Mouse (Mus musculus) forebrain, embryonic 10.5 days (tissue): Measurements from ENCODE around the gene Fblim1. TPM values are rescaled to one million over a fixed set of nuclear protein-coding genes. Genes with fewer than 3 reads are reported as not detected.

ENCODE experiments used
- DNase-seq: peaks from one replicate; pipeline ENCODE4 v3.0.0-alpha.2; 2017; ENCODE audit warnings: low spot score; ENCODE audit errors: extremely low spot score
- H3K27ac ChIP-seq: fragments of 300-500 bp; sonication (generic); 2 replicates; pipeline ENCODE4 v1.5.1; 2016; ENCODE audit warnings: mild to moderate bottlenecking
- H3K27me3 ChIP-seq: fragments of 300-500 bp; sonication (generic); 2 replicates; pipeline ENCODE4 v1.6.1; 2016; ENCODE audit warnings: mild to moderate bottlenecking; ENCODE audit not compliant: poor library complexity, severe bottlenecking
- H3K36me3 ChIP-seq: fragments of 300-500 bp; sonication (generic); replicated peaks from 2 replicates; pipeline ENCODE4 v1.6.1; 2016; ENCODE audit warnings: mild to moderate bottlenecking, moderate library complexity
- H3K4me1 ChIP-seq: fragments of 300-500 bp; sonication (generic); 2 replicates; pipeline ENCODE4 v1.6.1; 2016
- H3K4me3 ChIP-seq: fragments of 300-500 bp; sonication (generic); 2 replicates; pipeline ENCODE4 v1.5.1; 2016; ENCODE audit warnings: mild to moderate bottlenecking, moderate library complexity
- H3K9me3 ChIP-seq: fragments of 300-500 bp; sonication (generic); 2 replicates; pipeline ENCODE4 v1.6.1; 2016; ENCODE audit warnings: mild to moderate bottlenecking, moderate library complexity
- WGBS: fragments of 180-500 bp; shearing (Covaris S2); methylation state at CpG from one replicate; pipeline ENCODE4 v1.1.7; 2016; 5-methylcytosine and 5-hydroxymethylcytosine counted together
- polyA plus RNA-seq: library from polyadenylated mRNA; unstranded; fragments of >200 nt; fragmentation: Nextera tagmentation; extraction: Ambion mirVana; gene quantifications from 2 replicates; pipeline ENCODE4 v1.2.1, GENCODE M21; 2016

Fblim1 gene
- 23.2 and 30.1 TPM in 2 replicates for polyA plus RNA-seq

DNA sequence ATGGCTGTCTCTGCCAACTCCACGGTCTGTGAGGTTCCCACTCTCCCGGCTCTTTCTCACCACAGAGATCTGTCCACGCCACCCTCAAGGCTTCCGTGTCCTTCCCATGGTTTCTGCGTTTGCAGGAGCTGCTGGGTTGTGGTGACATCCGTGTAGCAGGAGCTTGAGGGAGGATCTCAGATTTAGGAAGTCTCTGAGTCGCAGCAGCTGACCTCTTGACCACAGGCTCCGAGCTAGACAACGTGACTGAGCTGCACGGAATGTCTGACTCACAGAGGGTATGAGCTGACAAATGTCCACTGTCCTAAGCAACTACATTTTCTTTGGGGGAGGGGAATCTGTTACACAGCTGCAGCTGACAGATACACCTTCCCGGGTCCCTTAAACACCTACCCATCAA lies at the start of gene Fblim1:
Gene Fblim1 (minus strand): TSS at position 236 of the 400 bp plus-strand sequence.
- Histone ChIP-seq H3K9me3 (no peaks in the 10 kb centered on the region), H3K4me3 (no peak within 1 kb of the TSS), H3K36me3 (no peaks in the 10 kb centered on the region), H3K27me3 (peaks cover 13% of the 10 kb centered on the region), H3K4me1 (peaks cover 8% of the 10 kb centered on the region; the same call in 1 of the 2 replicates), H3K27ac (no peak within 1 kb of the TSS)
- WGBS, result 85% methylated on average over 11 of the region's 11 CpGs
- no peak for DNase-seq

DNA sequence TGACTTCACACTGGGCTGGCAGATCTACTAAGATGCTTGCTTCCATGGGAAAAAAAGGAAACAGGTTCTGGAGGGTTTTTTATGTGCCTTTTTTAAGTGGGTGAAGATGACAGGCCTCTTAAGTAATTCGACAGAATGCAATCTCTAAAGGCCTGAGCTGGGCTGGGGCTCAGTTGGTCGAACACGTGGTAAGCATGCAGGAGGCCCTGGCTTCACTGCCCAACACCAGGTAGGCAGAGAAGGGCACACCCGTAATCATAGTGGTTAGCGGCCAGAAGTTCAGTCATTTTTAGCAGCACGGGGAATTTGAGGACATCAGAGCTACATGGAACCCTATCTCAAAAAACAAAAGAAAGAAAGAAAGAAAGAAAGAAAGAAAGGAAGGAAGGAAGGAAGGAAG lies 48.6 kb upstream of the Fblim1 start:
- Histone ChIP-seq H3K9me3 (no peaks in the 10 kb centered on the region), H3K36me3 (peaks cover 78% of the 10 kb centered on the region), H3K27me3 (no peaks in the 10 kb centered on the region), H3K27ac (no peak overlapping the region), H3K4me1 (peaks cover 3% of the 10 kb centered on the region; the same call in 1 of the 2 replicates), H3K4me3 (no peak overlapping the region)
- 92% methylated on average over 6 of the region's 6 CpGs for WGBS
- DNase-seq, result no peak

DNA sequence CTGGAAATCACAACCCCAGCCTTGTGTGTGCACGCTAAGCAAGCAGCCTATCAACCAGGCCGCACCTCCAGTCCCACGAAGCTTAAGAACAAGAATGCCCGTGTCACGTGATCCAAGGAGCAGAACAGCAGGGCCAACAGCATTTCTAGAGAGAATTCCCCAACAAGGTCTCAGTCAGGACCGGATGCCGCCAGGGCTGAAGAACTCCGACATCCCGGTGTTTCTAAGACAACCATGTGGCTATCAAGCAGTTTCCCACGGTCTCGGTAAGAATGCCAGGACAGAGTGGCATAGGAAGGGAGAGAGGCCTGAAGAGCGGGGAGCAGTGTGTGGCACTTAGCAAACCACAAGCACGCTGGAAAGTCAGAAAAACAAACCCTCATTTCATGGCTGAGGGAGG lies 47.9 kb upstream of the Fblim1 start:
- Histone ChIP-seq H3K27me3 (no peaks in the 10 kb centered on the region), H3K36me3 (peaks cover 81% of the 10 kb centered on the region)
- 94% methylated on average over 13 of the region's 13 CpGs for WGBS

DNA sequence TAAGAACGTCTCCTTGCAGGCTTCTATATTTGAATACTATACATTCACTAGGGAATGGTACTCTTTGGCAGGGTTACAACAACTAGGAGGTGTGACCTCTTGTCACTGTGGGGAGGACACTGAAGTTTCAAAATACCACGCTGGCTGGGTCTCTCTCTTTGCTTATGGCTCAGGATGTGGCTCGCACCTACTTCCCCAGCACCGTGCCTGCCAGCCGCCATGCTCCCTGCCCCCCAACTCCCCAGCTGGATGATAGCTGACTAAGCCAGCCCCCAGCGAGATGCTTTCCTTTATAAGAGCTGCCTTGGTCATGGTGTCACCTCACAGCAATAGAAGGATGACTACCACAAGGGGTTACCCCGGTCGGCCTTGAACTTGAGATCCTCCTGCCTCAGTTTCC lies 47.1 kb upstream of the Fblim1 start:
- H3K36me3 ChIP-seq, result peaks cover 81% of the 10 kb centered on the region
- H3K27me3 ChIP-seq, result no peaks in the 10 kb centered on the region
- no peak overlapping the region for H3K27ac ChIP-seq
- WGBS, result 96% methylated on average over 8 of the region's 8 CpGs
- peaks cover 3% of the 10 kb centered on the region; the same call in 1 of the 2 replicates for H3K4me1 ChIP-seq
- no peak for DNase-seq
- H3K9me3 ChIP-seq, result no peaks in the 10 kb centered on the region
- H3K4me3 ChIP-seq, result no peak overlapping the region

More for the DNA sequence above, 47.9 kb upstream of the Fblim1 start:
- DNase-seq, result no peak
- Histone ChIP-seq H3K27ac (no peak overlapping the region), H3K4me3 (no peak overlapping the region), H3K9me3 (no peaks in the 10 kb centered on the region), H3K4me1 (peaks cover 3% of the 10 kb centered on the region; the same call in 1 of the 2 replicates)

DNA sequence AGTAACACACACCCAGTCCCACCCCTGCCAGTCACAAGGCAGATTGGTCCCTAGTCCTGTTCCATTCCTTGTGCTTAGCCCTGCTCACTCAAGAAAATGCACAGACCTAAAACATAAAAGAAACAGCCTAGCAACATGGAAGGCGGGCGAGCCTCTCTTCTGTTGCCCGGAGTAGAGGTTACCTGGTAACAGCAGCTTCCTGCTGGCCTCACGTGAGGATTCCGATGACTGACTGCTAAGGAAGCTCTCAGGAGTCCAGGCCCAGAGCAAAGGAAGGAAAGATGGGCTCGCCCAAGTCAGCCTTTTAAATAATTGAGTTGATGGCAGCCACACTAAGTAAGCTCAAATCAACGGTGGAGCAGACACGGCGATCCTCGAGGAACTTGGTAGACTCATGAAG lies 46.0 kb upstream of the Fblim1 start:
- Histone ChIP-seq H3K27ac (no peak overlapping the region), H3K4me1 (peaks cover 3% of the 10 kb centered on the region; the same call in 1 of the 2 replicates), H3K4me3 (no peak overlapping the region), H3K27me3 (no peaks in the 10 kb centered on the region), H3K9me3 (no peaks in the 10 kb centered on the region), H3K36me3 (peaks cover 81% of the 10 kb centered on the region)
- DNase-seq, result no peak
- WGBS, result 93% methylated on average over 10 of the region's 10 CpGs

DNA sequence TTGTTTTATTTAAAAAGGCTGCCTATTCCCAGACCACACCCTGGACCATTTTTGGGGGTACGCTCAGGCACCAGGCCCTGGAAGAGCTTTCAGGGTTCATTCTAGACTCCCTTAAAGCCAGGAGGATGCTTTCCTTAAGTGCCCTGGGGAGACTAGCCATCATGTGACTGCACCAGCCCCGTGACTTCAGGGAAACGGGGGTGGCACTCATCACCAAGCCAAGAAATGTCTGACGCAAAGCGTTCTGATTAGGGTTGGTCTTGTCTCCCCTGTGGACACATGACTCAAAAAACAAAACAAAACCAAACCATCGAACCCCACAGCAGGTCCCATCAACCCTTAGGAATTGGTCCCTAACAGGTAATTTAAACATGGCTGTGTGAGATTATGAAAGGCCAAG lies 45.4 kb upstream of the Fblim1 start:
- Histone ChIP-seq H3K9me3 (no peaks in the 10 kb centered on the region), H3K27ac (no peak overlapping the region), H3K27me3 (no peaks in the 10 kb centered on the region), H3K36me3 (peaks cover 81% of the 10 kb centered on the region), H3K4me1 (no peaks in the 10 kb centered on the region), H3K4me3 (no peak overlapping the region)
- WGBS, result 91% methylated on average over 6 of the region's 6 CpGs
- DNase-seq, result no peak

DNA sequence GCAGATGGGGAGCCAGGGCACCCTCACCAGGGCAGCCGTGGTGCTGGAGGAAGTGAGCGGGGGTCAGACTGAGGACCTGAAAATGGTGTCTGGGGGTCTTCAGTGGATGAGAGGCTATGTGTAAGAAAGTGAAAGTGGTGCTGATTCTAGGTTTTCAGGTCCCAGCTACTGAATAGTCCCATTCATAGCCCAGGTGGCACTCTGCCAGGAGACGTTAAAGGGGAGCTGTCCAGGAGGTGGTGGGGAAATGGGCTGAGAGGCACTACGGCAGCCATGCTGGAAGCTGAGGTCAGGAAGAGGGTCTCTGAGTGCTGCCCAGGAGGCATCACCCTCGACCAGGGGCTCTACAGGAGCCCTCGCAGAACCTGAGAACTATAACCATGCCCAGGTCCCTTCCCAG lies 43.3 kb upstream of the Fblim1 start:
- Histone ChIP-seq H3K4me1 (no peaks in the 10 kb centered on the region), H3K27ac (no peak overlapping the region; the same call in 1 of the 2 replicates), H3K4me3 (no peak overlapping the region), H3K9me3 (no peaks in the 10 kb centered on the region), H3K27me3 (no peaks in the 10 kb centered on the region), H3K36me3 (peaks cover 67% of the 10 kb centered on the region)
- 81% methylated on average over 6 of the region's 6 CpGs for WGBS
- no peak for DNase-seq

DNA sequence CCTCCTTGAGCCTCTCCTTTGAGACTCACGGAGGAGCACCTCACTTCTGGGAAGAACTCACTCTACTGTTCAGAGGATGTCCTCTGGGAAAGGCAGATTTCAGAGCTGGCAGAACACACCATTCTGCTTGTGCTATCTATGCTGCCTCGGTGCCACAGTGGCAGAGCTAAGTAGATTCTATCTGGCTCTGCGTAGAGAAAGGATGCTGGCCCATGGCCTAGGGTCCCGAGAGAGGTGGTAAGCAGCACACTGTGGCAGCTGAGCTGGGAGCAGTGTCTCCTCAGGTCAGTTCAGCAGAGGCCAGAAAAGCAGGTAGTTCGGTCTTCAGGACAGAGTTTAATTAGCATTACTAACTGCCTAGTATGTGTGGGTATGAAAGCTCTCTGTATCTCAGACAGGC lies 42.4 kb upstream of the Fblim1 start:
- DNase-seq, result no peak
- H3K9me3 ChIP-seq, result no peaks in the 10 kb centered on the region
- H3K27me3 ChIP-seq, result no peaks in the 10 kb centered on the region
- WGBS, result 92% methylated on average over 5 of the region's 5 CpGs
- H3K27ac ChIP-seq, result no peak overlapping the region
- H3K4me1 ChIP-seq, result no peaks in the 10 kb centered on the region
- no peak overlapping the region for H3K4me3 ChIP-seq
- H3K36me3 ChIP-seq, result peaks cover 58% of the 10 kb centered on the region

DNA sequence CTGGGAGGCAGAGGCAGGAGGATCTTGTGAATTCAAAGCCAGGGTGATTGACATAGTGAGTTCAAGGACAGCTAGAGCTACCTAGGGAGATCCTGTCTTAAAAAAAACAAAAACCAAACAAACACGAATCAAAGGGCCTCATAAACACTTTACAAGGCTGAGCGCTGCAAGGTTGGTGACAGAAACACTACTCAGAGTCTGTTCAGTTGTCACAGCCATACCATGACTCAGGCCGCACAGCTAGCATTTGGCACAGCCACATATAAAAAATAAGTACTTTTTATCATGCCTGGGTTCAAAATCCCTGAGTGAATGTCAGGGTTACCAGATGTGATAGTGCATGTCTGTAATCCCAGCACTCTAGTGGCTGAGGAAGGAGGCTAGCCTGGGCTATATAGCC lies 41.3 kb upstream of the Fblim1 start:
- no peak overlapping the region for H3K27ac ChIP-seq
- H3K36me3 ChIP-seq, result peaks cover 56% of the 10 kb centered on the region
- no peak for DNase-seq
- H3K9me3 ChIP-seq, result no peaks in the 10 kb centered on the region
- H3K4me3 ChIP-seq, result no peak overlapping the region
- no peaks in the 10 kb centered on the region for H3K4me1 ChIP-seq
- 90% methylated on average over 3 of the region's 3 CpGs for WGBS
- no peaks in the 10 kb centered on the region for H3K27me3 ChIP-seq

DNA sequence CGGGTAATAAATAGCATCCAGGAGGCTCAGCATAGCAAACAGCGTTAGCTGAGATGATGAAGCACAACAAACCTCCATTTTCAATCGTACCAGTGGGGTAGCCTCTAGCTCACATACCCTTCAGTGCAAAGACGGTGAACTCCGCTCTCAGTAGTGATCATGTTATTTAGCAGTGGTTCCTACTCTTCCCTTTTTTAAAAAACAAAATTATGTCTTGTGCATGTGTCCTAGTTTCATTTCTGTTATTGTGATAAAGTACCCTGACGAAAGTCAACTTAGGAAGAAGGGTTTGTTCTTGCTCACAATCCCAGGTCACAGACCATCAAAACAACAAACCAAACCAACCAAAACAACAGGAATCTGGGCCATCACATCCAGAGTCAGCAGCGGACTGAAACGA lies 40.1 kb upstream of the Fblim1 start:
- DNase-seq, result no peak
- WGBS, result 95% methylated on average over 8 of the region's 8 CpGs
- peaks cover 57% of the 10 kb centered on the region for H3K36me3 ChIP-seq

DNA sequence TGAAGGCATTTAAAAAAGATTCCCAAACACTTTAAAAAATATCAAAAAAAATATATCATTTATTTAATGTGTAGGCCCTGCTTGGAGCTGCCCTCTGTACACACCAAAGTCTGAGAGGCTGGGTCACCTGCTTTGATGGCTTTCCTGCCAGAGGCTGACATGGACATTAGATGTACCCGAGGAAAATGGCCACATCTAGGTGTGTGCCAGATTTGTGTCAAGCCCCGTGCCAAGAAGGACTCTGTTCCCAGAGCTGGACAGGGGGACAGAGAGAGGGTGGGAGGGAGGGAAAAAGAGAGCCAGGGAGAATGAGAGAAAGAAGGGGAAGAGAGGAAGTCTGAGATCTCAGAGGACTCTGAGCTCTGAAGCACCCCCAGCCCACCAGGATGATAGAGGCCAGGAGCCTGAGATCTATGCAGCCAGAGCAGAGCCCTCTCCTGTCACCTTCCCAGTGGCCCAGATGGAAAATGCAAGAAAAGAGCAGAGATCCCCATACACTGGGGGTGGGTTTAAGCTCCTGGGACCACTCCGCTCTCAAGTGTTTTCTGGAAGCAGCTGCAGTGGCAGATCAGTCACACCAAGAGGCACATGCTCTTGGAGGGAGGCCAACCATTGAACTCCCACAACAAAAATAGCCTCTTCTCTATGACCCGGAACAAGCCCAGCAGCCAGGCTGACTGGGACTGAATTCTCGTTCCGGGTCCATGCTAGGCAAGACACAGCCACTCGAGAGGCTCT lies 37.4 kb upstream of the Fblim1 start:
- no peak overlapping the region for H3K27ac ChIP-seq
- no peaks in the 10 kb centered on the region for H3K27me3 ChIP-seq
- WGBS, result 89% methylated on average over 7 of the region's 7 CpGs
- no peak overlapping the region for H3K4me3 ChIP-seq
- DNase-seq, result no peak
- peaks cover 57% of the 10 kb centered on the region for H3K36me3 ChIP-seq
- H3K9me3 ChIP-seq, result no peaks in the 10 kb centered on the region
- H3K4me1 ChIP-seq, result no peaks in the 10 kb centered on the region

More for the DNA sequence above, 40.1 kb upstream of the Fblim1 start:
- Histone ChIP-seq H3K4me1 (no peaks in the 10 kb centered on the region), H3K9me3 (no peaks in the 10 kb centered on the region), H3K4me3 (no peak overlapping the region), H3K27ac (no peak overlapping the region), H3K27me3 (no peaks in the 10 kb centered on the region)

DNA sequence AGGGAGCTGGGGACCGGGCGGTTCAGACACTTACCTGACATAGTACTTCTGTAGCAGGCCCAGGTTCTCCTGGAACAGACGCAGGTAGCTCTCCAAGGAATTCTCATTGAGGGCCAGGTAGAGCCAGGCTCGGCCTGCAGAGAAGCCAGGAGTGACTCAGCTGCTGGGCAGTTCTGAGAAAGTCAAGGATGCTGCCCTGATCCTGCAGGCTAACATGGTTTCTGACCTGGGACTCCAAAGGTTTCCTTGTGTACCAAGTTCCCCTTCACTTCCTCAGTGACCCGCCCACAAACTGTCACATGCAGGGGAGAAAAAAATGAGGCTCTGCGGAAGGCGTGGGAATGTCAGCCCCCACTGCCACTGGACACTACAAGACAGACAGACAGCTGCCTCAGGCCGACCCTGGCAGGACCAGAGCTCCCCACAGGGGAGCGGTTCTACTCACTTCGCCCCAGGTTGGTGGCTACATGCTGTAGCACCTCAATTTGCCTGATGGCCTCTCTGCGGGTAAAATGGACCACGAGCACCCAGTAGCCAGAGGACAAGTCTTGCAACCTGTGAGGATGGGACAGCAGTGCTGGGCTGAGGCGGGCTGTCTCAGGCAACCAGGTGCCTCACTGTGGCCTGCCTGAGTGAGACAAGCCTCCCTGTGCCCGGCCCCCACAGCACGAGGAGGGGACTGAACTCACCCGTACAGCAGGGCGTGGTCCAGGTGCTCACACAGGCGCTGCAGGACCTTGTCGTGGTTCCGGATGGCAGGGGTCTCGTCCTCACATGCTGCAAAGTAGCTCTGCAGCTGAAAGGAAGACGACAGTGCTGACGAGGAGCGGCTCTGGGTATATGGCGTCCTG lies 36.3 kb upstream of the Fblim1 start:
- H3K9me3 ChIP-seq, result no peaks in the 10 kb centered on the region
- H3K4me1 ChIP-seq, result 0 out of 2 replicates have a peak, but pooled peaks cover 3% of the 10 kb centered on the region
- peaks cover 61% of the 10 kb centered on the region for H3K36me3 ChIP-seq
- H3K27ac ChIP-seq, result no peak overlapping the region
- 90% methylated on average over 25 of the region's 25 CpGs for WGBS
- no peaks in the 10 kb centered on the region for H3K27me3 ChIP-seq
- no peak for DNase-seq
- no peak overlapping the region for H3K4me3 ChIP-seq

DNA sequence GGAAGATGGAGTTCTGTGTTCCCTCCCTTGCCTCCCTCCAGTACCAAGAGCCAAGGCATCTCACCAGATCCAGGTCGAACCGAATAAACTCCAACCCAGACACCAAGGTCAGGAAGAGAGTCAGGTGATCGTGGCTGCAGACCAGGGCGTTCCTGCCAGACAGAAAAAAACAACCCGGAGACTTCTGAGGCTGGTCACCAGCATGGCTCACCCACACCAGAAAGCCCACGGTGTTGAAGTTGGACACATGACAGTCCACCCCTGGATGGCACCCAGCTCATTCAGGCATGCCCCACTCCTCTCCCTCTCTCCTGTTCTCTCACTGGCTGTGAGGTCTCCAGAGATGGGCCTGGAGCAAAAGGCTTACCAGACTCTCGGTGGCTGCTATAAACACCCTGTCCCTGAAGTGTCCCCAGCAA lies 35.5 kb upstream of the Fblim1 start:
- Histone ChIP-seq H3K36me3 (peaks cover 61% of the 10 kb centered on the region), H3K27me3 (no peaks in the 10 kb centered on the region), H3K4me1 (peaks cover 9% of the 10 kb centered on the region), H3K27ac (no peak overlapping the region), H3K4me3 (no peak overlapping the region), H3K9me3 (no peaks in the 10 kb centered on the region)
- WGBS, result 90% methylated on average over 7 of the region's 7 CpGs
- DNase-seq, result no peak
